13 mouse cellular contexts compared by ENCODE assay signal in genomic region chr14:47249839-47250238, GRCm38 (mm10). TPM values are rescaled to one million over a fixed set of nuclear protein-coding genes. Genes with fewer than 3 reads are reported as not detected.
DNase-seq lines count a peak whose midpoint lies in the region; TF ChIP-seq lines count a peak whose summit lies in the region.
"Had no signal": no experiment of that assay in that cellular context is flagged by ENCODE, and none has a peak within 500 bp of the region (broad histone marks: within the 10 kb centered on the region; RNA-seq: fewer than 3 reads in every experiment).

No protein-coding gene starts in this region.

- no peak overlapping the region for H3K4me3 ChIP-seq in cortical plate, adult 2 months (ENCODE audit: insufficient read depth, low read length)
- H3K4me3 ChIP-seq: liver, embryonic 13.5 days; stomach, embryonic 15.5 days had no signal

- intact Hi-C loops in heart, postnatal 36 days (cut with DNase I), result loop anchor here (5.0 kb wide), 2 partner anchors 163 to 1258 kb away; no protein-coding TSS in a partner anchor

- peak; percentile 3 for DNase-seq in heart, adult 8-10 months (ENCODE audit: low spot score)
- no peak for DNase-seq in heart, postnatal 36 days
- peak; percentile 12 for DNase-seq in retina, postnatal 1 day
- DNase-seq in retina, embryonic 14.5 days (ENCODE audit: low spot score), result no peak
- no peak for DNase-seq in cerebellum, adult 9-10 months
- no peak for DNase-seq in cerebellum, adult 11 months
- no peak for DNase-seq in layer of hippocampus, postnatal 14 days (ENCODE audit: low spot score in 2 of 2)
- DNase-seq: cerebellum, postnatal 25 days; gastrocnemius, postnatal 14 days; layer of hippocampus, adult 9-11 months; liver, embryonic 13.5 days had no signal

- no peaks in the 10 kb centered on the region for H3K4me1 ChIP-seq in cortical plate, adult 2 months (ENCODE audit: control insufficient read depth, insufficient read depth, low read length)
- H3K4me1 ChIP-seq: liver, embryonic 13.5 days; stomach, embryonic 15.5 days had no signal

- H3K27ac ChIP-seq in cortical plate, adult 2 months (ENCODE audit: insufficient read depth, low read length), result no peak overlapping the region
- H3K27ac ChIP-seq: liver, embryonic 13.5 days; stomach, embryonic 15.5 days had no signal

- 0 out of 2 replicates have a peak, but pooled peaks have one; percentile 4 for TF ChIP-seq CTCF in cortical plate, adult 2 months (IDR thresholded peaks at IDR 0.05; ENCODE audit: extremely low read depth, insufficient read depth, low read length)

- no peak for TF ChIP-seq POLR2A in cortical plate, adult 2 months (IDR thresholded peaks at IDR 0.05; ENCODE audit: extremely low read depth, insufficient read depth, low read length)

RNA-seq across cellular contexts. Expression of gene Wdhd1, which starts 26.8 kb away (rescaled TPM):
- 1 to 10 TPM in 1 of 4 experiments, under 1 TPM in 3; 0.57 to 1.1 (median 0.78) TPM for total RNA-seq in heart, adult 8-10 months (2022)
- 1 to 10 TPM in 1 of 2 experiments, under 1 TPM in 1; 1.00 to 1.0 TPM for total RNA-seq in heart, postnatal 36 days (2021)
- 5.3 and 6.2 TPM in 2 replicates for polyA plus RNA-seq in cortical plate, adult 2 months (2012; rRNA removed)
- total RNA-seq in layer of hippocampus, postnatal 14 days (2021), result 1 to 10 TPM; 5.2 to 6.9 TPM

RNA-seq across cellular contexts. Expression of gene Socs4, which starts 26.9 kb away (rescaled TPM):
- 10 to 100 TPM; 12.7 to 14.2 (median 13.5) TPM for total RNA-seq in heart, adult 8-10 months (2022)
- 10 to 100 TPM; 13.9 to 14.3 TPM for total RNA-seq in heart, postnatal 36 days (2021)
- polyA plus RNA-seq in cortical plate, adult 2 months (2012; rRNA removed), result 4.8 and 5.1 TPM in 2 replicates
- 10 to 100 TPM; 10.7 to 11.2 TPM for total RNA-seq in layer of hippocampus, postnatal 14 days (2021)

RNA-seq across cellular contexts. Expression of gene Mapk1ip1l, which starts 48.2 kb away (rescaled TPM):
- 10 to 100 TPM; 21.8 to 35.6 (median 30.7) TPM for total RNA-seq in heart, adult 8-10 months (2022)
- 10 to 100 TPM; 28.1 to 28.2 TPM for total RNA-seq in heart, postnatal 36 days (2021)
- polyA plus RNA-seq in cortical plate, adult 2 months (2012; rRNA removed), result 23.6 and 25.4 TPM in 2 replicates
- total RNA-seq in layer of hippocampus, postnatal 14 days (2021), result 10 to 100 TPM; 69.2 to 71.0 TPM

Comparison
In these comparisons a context has a peak if more than half of its experiments do, and no peak if none do; other contexts are left out.
1. DNase-seq: peak in heart, adult 8-10 months (single experiment) and retina, postnatal 1 day (single experiment); none in heart, postnatal 36 days (0 of 2), retina, embryonic 14.5 days (single experiment), cerebellum, adult 9-10 months (single experiment), cerebellum, adult 11 months (single experiment) and layer of hippocampus, postnatal 14 days (0 of 2).